Comparison of ENCODE assay signal across 18 mouse cellular contexts in genomic region chr2:35803095-35803494, GRCm38 (mm10).
"Had no signal": no experiment of that assay in that cellular context is flagged by ENCODE, and none has a peak within 500 bp of the region (broad histone marks: within the 10 kb centered on the region; RNA-seq: fewer than 3 reads in every experiment).

No protein-coding gene starts in this region.

- H3K4me2 ChIP-seq: lung, embryonic 15.5 days; midbrain, embryonic 11.5 days; midbrain, embryonic 13.5 days; midbrain, embryonic 15.5 days; neural tube, embryonic 12.5 days; stomach, embryonic 15.5 days had no signal

- H3K9ac ChIP-seq: liver, postnatal 0 days; lung, embryonic 15.5 days; midbrain, embryonic 13.5 days; midbrain, embryonic 15.5 days; neural tube, embryonic 12.5 days; stomach, embryonic 15.5 days had no signal

- H3K27me3 ChIP-seq: lung, embryonic 15.5 days; megakaryocyte, embryonic 14.5 days; midbrain, embryonic 13.5 days; midbrain, embryonic 15.5 days; neural tube, embryonic 12.5 days; stomach, embryonic 15.5 days had no signal

- H3K27ac ChIP-seq: lung, embryonic 15.5 days; macrophage; midbrain, embryonic 13.5 days; midbrain, embryonic 15.5 days; neural tube, embryonic 12.5 days; stomach, embryonic 15.5 days; stomach, postnatal 0 days had no signal

- H3K4me3 ChIP-seq: lung, embryonic 15.5 days; megakaryocyte, embryonic 14.5 days; midbrain, embryonic 13.5 days; midbrain, embryonic 15.5 days; neural tube, embryonic 12.5 days; stomach, embryonic 15.5 days had no signal

- ATAC-seq: liver, postnatal 0 days; lung, postnatal 0 days; midbrain, embryonic 13.5 days; midbrain, embryonic 15.5 days had no signal

- DNase-seq: liver, postnatal 0 days; lung, adult 2 months; lung, postnatal 14 days; lung, postnatal 36 days; right cerebral cortex, postnatal 14 days; thymus, adult 2 months; thymus, postnatal 25 days; thymus, postnatal 4 days had no signal

- H3K4me1 ChIP-seq: lung, embryonic 15.5 days; midbrain, embryonic 13.5 days; midbrain, embryonic 15.5 days; neural tube, embryonic 12.5 days; stomach, embryonic 15.5 days had no signal

- H3K9me3 ChIP-seq: lung, embryonic 15.5 days; megakaryocyte, embryonic 14.5 days; midbrain, embryonic 13.5 days; midbrain, embryonic 15.5 days; neural tube, embryonic 12.5 days; stomach, embryonic 15.5 days had no signal

- H3K36me3 ChIP-seq: lung, embryonic 15.5 days; midbrain, embryonic 13.5 days; midbrain, embryonic 15.5 days; neural tube, embryonic 12.5 days; stomach, embryonic 15.5 days had no signal
